Mouse (Mus musculus): ENCODE measurements around the gene Rbm33.

Gene Rbm33

GRCm38 (mm10) chr5:28462741-28463590 is 146.0 kb downstream of the Rbm33 start:
- DNase-seq (ENCODE audit: low spot score) = no peak

GRCm38 (mm10) chr5:28463656-28464055 is 146.7 kb downstream of the Rbm33 start:
- no peak for DNase-seq (ENCODE audit: low spot score)

GRCm38 (mm10) chr5:28464361-28465098 is 147.6 kb downstream of the Rbm33 start:
- no peak for DNase-seq (ENCODE audit: low spot score)

- DNase-seq (ENCODE audit: low spot score) = no peak
Measured at GRCm38 (mm10) chr5:28465099-28465406, 148.1 kb downstream of the Rbm33 start.

GRCm38 (mm10) chr5:28465526-28465925 is 148.6 kb downstream of the Rbm33 start:
- no peak for DNase-seq (ENCODE audit: low spot score)

- no peak for DNase-seq (ENCODE audit: low spot score)
Measured at GRCm38 (mm10) chr5:28466351-28466750, 149.4 kb downstream of the Rbm33 start.

GRCm38 (mm10) chr5:28466760-28467306 is 149.9 kb downstream of the Rbm33 start, which contains the start of gene Shh:
Gene Shh, minus strand, starts transcription at chr5:28467256.
- no peak for DNase-seq (ENCODE audit: low spot score)
